Mouse (Mus musculus): ENCODE measurements around the gene Paqr5. TPM values are rescaled to one million over a fixed set of nuclear protein-coding genes. Genes with fewer than 3 reads are reported as not detected.

The Paqr5 gene
- polyA plus RNA-seq, 1 experiment from 2014 or later: 0.38 TPM

GRCm38 (mm10) chr9:62040008-62040608 is 13.5 kb upstream of the Paqr5 start:
- WGBS: 4% methylated on average over 20 of the region's 20 CpGs
- Histone ChIP-seq H3K4me1 (ENCODE audit: control insufficient read depth, insufficient read depth, low read length) (no peaks in the 10 kb centered on the region), H3K27ac (replicated peaks; ENCODE audit: low read depth, low read length) (no peak overlapping the region), H3K9me3 (ENCODE audit: control insufficient read depth, low read length) (no peaks in the 10 kb centered on the region), H3K4me2 (ENCODE audit: low read length) (peak overlapping the region; percentile 44), H3K9ac (replicated peaks; ENCODE audit: low read length) (no peak overlapping the region), H3K27me3 (ENCODE audit: control insufficient read depth, insufficient read depth, low read length) (no peaks in the 10 kb centered on the region), H3K4me3 (replicated peaks; ENCODE audit: low read depth, low read length) (peak overlapping the region; percentile 5; the same call in 1 of the 2 replicates), H3K36me3 (ENCODE audit: control insufficient read depth, insufficient read depth, low read length) (no peaks in the 10 kb centered on the region)
- DNase-seq (peak; percentile 94), ATAC-seq (ENCODE audit: low FRiP score, low TSS enrichment) (no peak; the same call in 1 of the 2 replicates)

- WGBS: 91% methylated on average over 1 of the region's 1 CpGs
- H3K4me1 ChIP-seq (ENCODE audit: control insufficient read depth, insufficient read depth, low read length): no peaks in the 10 kb centered on the region
- H3K27me3 ChIP-seq (ENCODE audit: control insufficient read depth, insufficient read depth, low read length): no peaks in the 10 kb centered on the region
- no peaks in the 10 kb centered on the region for H3K36me3 ChIP-seq (ENCODE audit: control insufficient read depth, insufficient read depth, low read length)
- DNase-seq (no peak), ATAC-seq (ENCODE audit: low FRiP score, low TSS enrichment) (no peak)
- no peak overlapping the region for H3K4me3 ChIP-seq (replicated peaks; ENCODE audit: low read depth, low read length)
- H3K4me2 ChIP-seq (ENCODE audit: low read length): no peak overlapping the region
- H3K9me3 ChIP-seq (ENCODE audit: control insufficient read depth, low read length): no peaks in the 10 kb centered on the region
- no peak overlapping the region for H3K9ac ChIP-seq (replicated peaks; ENCODE audit: low read length)
- no peak overlapping the region for H3K27ac ChIP-seq (replicated peaks; ENCODE audit: low read depth, low read length)
These were observed 9.2 kb upstream of the Paqr5 start for GRCm38 (mm10) chr9:62035806-62036205.

- Histone ChIP-seq H3K36me3 (ENCODE audit: control insufficient read depth, insufficient read depth, low read length) (no peaks in the 10 kb centered on the region), H3K27ac (replicated peaks; ENCODE audit: low read depth, low read length) (no peak overlapping the region), H3K9ac (replicated peaks; ENCODE audit: low read length) (no peak overlapping the region), H3K27me3 (ENCODE audit: control insufficient read depth, insufficient read depth, low read length) (no peaks in the 10 kb centered on the region), H3K4me2 (ENCODE audit: low read length) (no peak overlapping the region), H3K9me3 (ENCODE audit: control insufficient read depth, low read length) (no peaks in the 10 kb centered on the region), H3K4me3 (replicated peaks; ENCODE audit: low read depth, low read length) (no peak overlapping the region), H3K4me1 (ENCODE audit: control insufficient read depth, insufficient read depth, low read length) (no peaks in the 10 kb centered on the region)
- no peak for DNase-seq
- WGBS: 81% methylated on average over 3 of the region's 3 CpGs
- no peak for ATAC-seq (ENCODE audit: low FRiP score, low TSS enrichment)
These were observed 5.5 kb upstream of the Paqr5 start for GRCm38 (mm10) chr9:62032206-62032605.

GRCm38 (mm10) chr9:62028072-62028471 is 1.4 kb upstream of the Paqr5 start:
- no peaks in the 10 kb centered on the region for H3K9me3 ChIP-seq (ENCODE audit: control insufficient read depth, low read length)
- no peak overlapping the region for H3K4me3 ChIP-seq (replicated peaks; ENCODE audit: low read depth, low read length)
- H3K9ac ChIP-seq (replicated peaks; ENCODE audit: low read length): no peak overlapping the region
- DNase-seq (no peak), ATAC-seq (ENCODE audit: low FRiP score, low TSS enrichment) (no peak)
- 53% methylated on average over 3 of the region's 3 CpGs for WGBS
- H3K27me3 ChIP-seq (ENCODE audit: control insufficient read depth, insufficient read depth, low read length): peaks cover 13% of the 10 kb centered on the region
- peaks cover 7% of the 10 kb centered on the region; the same call in 1 of the 2 replicates for H3K4me1 ChIP-seq (ENCODE audit: control insufficient read depth, insufficient read depth, low read length)
- no peaks in the 10 kb centered on the region for H3K36me3 ChIP-seq (ENCODE audit: control insufficient read depth, insufficient read depth, low read length)
- no peak overlapping the region for H3K4me2 ChIP-seq (ENCODE audit: low read length)
- H3K27ac ChIP-seq (replicated peaks; ENCODE audit: low read depth, low read length): no peak overlapping the region

- H3K4me1 ChIP-seq (ENCODE audit: control insufficient read depth, insufficient read depth, low read length): peaks cover 7% of the 10 kb centered on the region; the same call in 1 of the 2 replicates
- WGBS: 39% methylated on average over 5 of the region's 5 CpGs
- no peak for ATAC-seq (ENCODE audit: low FRiP score, low TSS enrichment)
These were observed 1.6 kb downstream of the Paqr5 start for GRCm38 (mm10) chr9:62025056-62025455.

GRCm38 (mm10) chr9:62023879-62024278 is 2.8 kb downstream of the Paqr5 start:
- DNase-seq: no peak
- WGBS: 55% methylated on average over 4 of the region's 4 CpGs

More at GRCm38 (mm10) chr9:62025056-62025455, 1.6 kb downstream of the Paqr5 start:
- Histone ChIP-seq H3K27ac (replicated peaks; ENCODE audit: low read depth, low read length) (no peak overlapping the region), H3K36me3 (ENCODE audit: control insufficient read depth, insufficient read depth, low read length) (no peaks in the 10 kb centered on the region), H3K9ac (replicated peaks; ENCODE audit: low read length) (no peak overlapping the region), H3K27me3 (ENCODE audit: control insufficient read depth, insufficient read depth, low read length) (peaks cover 13% of the 10 kb centered on the region), H3K4me3 (replicated peaks; ENCODE audit: low read depth, low read length) (no peak overlapping the region), H3K9me3 (ENCODE audit: control insufficient read depth, low read length) (no peaks in the 10 kb centered on the region), H3K4me2 (ENCODE audit: low read length) (no peak overlapping the region)
- no peak for DNase-seq

GRCm38 (mm10) chr9:62022961-62023680 is 3.5 kb downstream of the Paqr5 start:
- no peak overlapping the region for H3K27ac ChIP-seq (replicated peaks; ENCODE audit: low read depth, low read length)
- H3K4me1 ChIP-seq (ENCODE audit: control insufficient read depth, insufficient read depth, low read length): peaks cover 7% of the 10 kb centered on the region; the same call in 1 of the 2 replicates
- no peaks in the 10 kb centered on the region for H3K9me3 ChIP-seq (ENCODE audit: control insufficient read depth, low read length)
- H3K36me3 ChIP-seq (ENCODE audit: control insufficient read depth, insufficient read depth, low read length): no peaks in the 10 kb centered on the region
- ATAC-seq (ENCODE audit: low FRiP score, low TSS enrichment) (no peak), DNase-seq (no peak)
- H3K4me3 ChIP-seq (replicated peaks; ENCODE audit: low read depth, low read length): no peak overlapping the region
- H3K4me2 ChIP-seq (ENCODE audit: low read length): no peak overlapping the region
- H3K9ac ChIP-seq (replicated peaks; ENCODE audit: low read length): no peak overlapping the region
- WGBS: 89% methylated on average over 6 of the region's 6 CpGs
- H3K27me3 ChIP-seq (ENCODE audit: control insufficient read depth, insufficient read depth, low read length): peaks cover 13% of the 10 kb centered on the region

More at GRCm38 (mm10) chr9:62023879-62024278, 2.8 kb downstream of the Paqr5 start:
- Histone ChIP-seq H3K27ac (replicated peaks; ENCODE audit: low read depth, low read length) (no peak overlapping the region), H3K36me3 (ENCODE audit: control insufficient read depth, insufficient read depth, low read length) (no peaks in the 10 kb centered on the region), H3K4me2 (ENCODE audit: low read length) (no peak overlapping the region), H3K4me3 (replicated peaks; ENCODE audit: low read depth, low read length) (no peak overlapping the region), H3K27me3 (ENCODE audit: control insufficient read depth, insufficient read depth, low read length) (peaks cover 13% of the 10 kb centered on the region), H3K9me3 (ENCODE audit: control insufficient read depth, low read length) (no peaks in the 10 kb centered on the region), H3K4me1 (ENCODE audit: control insufficient read depth, insufficient read depth, low read length) (peaks cover 7% of the 10 kb centered on the region; the same call in 1 of the 2 replicates), H3K9ac (replicated peaks; ENCODE audit: low read length) (no peak overlapping the region)
- no peak for ATAC-seq (ENCODE audit: low FRiP score, low TSS enrichment)

GRCm38 (mm10) chr9:62021583-62022120 is 5.0 kb downstream of the Paqr5 start:
- no peak overlapping the region for H3K9ac ChIP-seq (replicated peaks; ENCODE audit: low read length)
- WGBS: 76% methylated on average over 7 of the region's 7 CpGs
- H3K27ac ChIP-seq (replicated peaks; ENCODE audit: low read depth, low read length): no peak overlapping the region
- peaks cover 3% of the 10 kb centered on the region; the same call in 1 of the 2 replicates for H3K4me1 ChIP-seq (ENCODE audit: control insufficient read depth, insufficient read depth, low read length)
- ATAC-seq (ENCODE audit: low FRiP score, low TSS enrichment) (no peak), DNase-seq (no peak)
- no peak overlapping the region for H3K4me2 ChIP-seq (ENCODE audit: low read length)
- no peaks in the 10 kb centered on the region for H3K36me3 ChIP-seq (ENCODE audit: control insufficient read depth, insufficient read depth, low read length)
- H3K9me3 ChIP-seq (ENCODE audit: control insufficient read depth, low read length): no peaks in the 10 kb centered on the region
- peaks cover 7% of the 10 kb centered on the region for H3K27me3 ChIP-seq (ENCODE audit: control insufficient read depth, insufficient read depth, low read length)
- H3K4me3 ChIP-seq (replicated peaks; ENCODE audit: low read depth, low read length): no peak overlapping the region

Measured in midbrain, embryonic 14.5 days (tissue).